ENCODE assay signal across 29 mouse cellular contexts in genomic region chr10:13028215-13028614, GRCm38 (mm10). TPM values are rescaled to one million over a fixed set of nuclear protein-coding genes. Genes with fewer than 3 reads are reported as not detected.
DNase-seq lines count a peak whose midpoint lies in the region; ATAC-seq and TF ChIP-seq lines count a peak whose summit lies in the region.
"Had no signal": no experiment of that assay in that cellular context is flagged by ENCODE, and none has a peak within 500 bp of the region (broad histone marks: within the 10 kb centered on the region; RNA-seq: fewer than 3 reads in every experiment).

No protein-coding gene starts in this region.

- no peaks in the 10 kb centered on the region for H3K4me1 ChIP-seq in embryonic facial prominence, embryonic 14.5 days (ENCODE audit: control insufficient read depth, insufficient read depth, low read length)
- no peaks in the 10 kb centered on the region for H3K4me1 ChIP-seq in embryonic facial prominence, embryonic 10.5 days
- no peaks in the 10 kb centered on the region for H3K4me1 ChIP-seq in lung, postnatal 0 days (ENCODE audit: insufficient read depth, low read depth, low read length)
- H3K4me1 ChIP-seq: embryonic facial prominence, embryonic 12.5 days; forebrain, embryonic 10.5 days; forebrain, embryonic 15.5 days; kidney, embryonic 15.5 days; neural tube, embryonic 13.5 days; stomach, embryonic 15.5 days had no signal

- H3K4me3 ChIP-seq in embryonic facial prominence, embryonic 14.5 days (ENCODE audit: low read depth, low read length): no peak overlapping the region
- H3K4me3 ChIP-seq in embryonic facial prominence, embryonic 10.5 days: no peak overlapping the region
- no peak overlapping the region for H3K4me3 ChIP-seq in lung, postnatal 0 days (ENCODE audit: low read depth, low read length)
- H3K4me3 ChIP-seq: embryonic facial prominence, embryonic 12.5 days; forebrain, embryonic 10.5 days; forebrain, embryonic 15.5 days; gastrocnemius, adult 2 months; kidney, embryonic 15.5 days; neural tube, embryonic 13.5 days; stomach, embryonic 15.5 days had no signal

- H3K27me3 ChIP-seq in embryonic facial prominence, embryonic 14.5 days (replicated peaks; ENCODE audit: control insufficient read depth, insufficient read depth, low read length): no peaks in the 10 kb centered on the region
- H3K27me3 ChIP-seq in embryonic facial prominence, embryonic 10.5 days (replicated peaks; ENCODE audit: low read depth, poor library complexity, severe bottlenecking): no peaks in the 10 kb centered on the region
- no peaks in the 10 kb centered on the region for H3K27me3 ChIP-seq in lung, postnatal 0 days (replicated peaks; ENCODE audit: insufficient read depth, low read length)
- H3K27me3 ChIP-seq: embryonic facial prominence, embryonic 12.5 days; forebrain, embryonic 15.5 days; kidney, embryonic 15.5 days; neural tube, embryonic 13.5 days; stomach, embryonic 15.5 days had no signal

- no peaks in the 10 kb centered on the region for H3K9me3 ChIP-seq in embryonic facial prominence, embryonic 14.5 days (ENCODE audit: control insufficient read depth, low read length)
- H3K9me3 ChIP-seq in embryonic facial prominence, embryonic 10.5 days: no peaks in the 10 kb centered on the region
- no peaks in the 10 kb centered on the region for H3K9me3 ChIP-seq in lung, postnatal 0 days (ENCODE audit: low read length)
- H3K9me3 ChIP-seq: embryonic facial prominence, embryonic 12.5 days; forebrain, embryonic 10.5 days; forebrain, embryonic 15.5 days; kidney, embryonic 15.5 days; neural tube, embryonic 13.5 days; stomach, embryonic 15.5 days had no signal

- no peak for TF ChIP-seq CTCF in lung, postnatal 0 days (IDR thresholded peaks at IDR 0.05)

- H3K9ac ChIP-seq in embryonic facial prominence, embryonic 14.5 days (ENCODE audit: low read depth, low read length): no peak overlapping the region
- no peak overlapping the region for H3K9ac ChIP-seq in lung, postnatal 0 days (replicated peaks; ENCODE audit: low read depth)
- H3K9ac ChIP-seq: embryonic facial prominence, embryonic 12.5 days; forebrain, embryonic 15.5 days; kidney, embryonic 15.5 days; liver, embryonic 14.5 days; neural tube, embryonic 13.5 days; stomach, embryonic 15.5 days had no signal

- no peaks in the 10 kb centered on the region for H3K36me3 ChIP-seq in embryonic facial prominence, embryonic 14.5 days (ENCODE audit: control insufficient read depth, insufficient read depth, low read length)
- H3K36me3 ChIP-seq in embryonic facial prominence, embryonic 10.5 days (replicated peaks): no peaks in the 10 kb centered on the region
- no peaks in the 10 kb centered on the region for H3K36me3 ChIP-seq in lung, postnatal 0 days (ENCODE audit: insufficient read depth, low read length)
- H3K36me3 ChIP-seq: embryonic facial prominence, embryonic 12.5 days; forebrain, embryonic 10.5 days; forebrain, embryonic 15.5 days; kidney, embryonic 15.5 days; neural tube, embryonic 13.5 days; stomach, embryonic 15.5 days had no signal

- WGBS in embryonic facial prominence, embryonic 14.5 days: 89% methylated on average over 1 of the region's 1 CpGs
- 87% methylated on average over 1 of the region's 1 CpGs for WGBS in embryonic facial prominence, embryonic 10.5 days
- WGBS in lung, postnatal 0 days: 83% methylated on average over 1 of the region's 1 CpGs

- H3K4me2 ChIP-seq in embryonic facial prominence, embryonic 14.5 days (ENCODE audit: low read depth, low read length): no peak overlapping the region
- H3K4me2 ChIP-seq in lung, postnatal 0 days (replicated peaks; ENCODE audit: low read depth, low read length): no peak overlapping the region
- H3K4me2 ChIP-seq: embryonic facial prominence, embryonic 12.5 days; forebrain, embryonic 15.5 days; kidney, embryonic 15.5 days; neural tube, embryonic 13.5 days; stomach, embryonic 15.5 days had no signal

- peak; percentile 40 for DNase-seq in embryonic facial prominence, embryonic 14.5 days (ENCODE audit: low spot score)
- no peak for DNase-seq in embryonic facial prominence, embryonic 10.5 days (ENCODE audit: low spot score)
- peak; percentile 20 for DNase-seq in lung, postnatal 0 days (ENCODE audit: low spot score)
- DNase-seq in lung, postnatal 25 days (ENCODE audit: low spot score): no peak
- peak; percentile 54 for DNase-seq in 3T3-L1 (ENCODE audit: low read depth, low spot score)
- DNase-seq in gastrocnemius, adult 18-20 months (ENCODE audit: low spot score): no peak
- DNase-seq: adrenal gland, adult 2 months; adrenal gland, postnatal 36 days; cerebellum, adult 8-10 months; cerebellum, postnatal 25 days; gastrocnemius, adult 2 months; gastrocnemius, postnatal 36 days; heart, postnatal 14 days; kidney, adult 18-20 months; kidney, postnatal 25 days; left cerebral cortex, postnatal 4 days; lung, postnatal 10 days; thymus, postnatal 25 days had no signal

- H3K27ac ChIP-seq in embryonic facial prominence, embryonic 14.5 days (replicated peaks; ENCODE audit: low read depth, low read length): no peak overlapping the region
- H3K27ac ChIP-seq in embryonic facial prominence, embryonic 10.5 days (replicated peaks): no peak overlapping the region
- H3K27ac ChIP-seq in lung, postnatal 0 days (ENCODE audit: low read length): no peak overlapping the region
- H3K27ac ChIP-seq: embryonic facial prominence, embryonic 12.5 days; forebrain, embryonic 10.5 days; forebrain, embryonic 15.5 days; gastrocnemius, adult 2 months; kidney, embryonic 15.5 days; liver, embryonic 14.5 days; neural tube, embryonic 13.5 days; stomach, embryonic 15.5 days had no signal

- no peak for TF ChIP-seq EP300 in lung, postnatal 0 days (IDR thresholded peaks at IDR 0.05)

- no peak for ATAC-seq in embryonic facial prominence, embryonic 14.5 days (ENCODE audit: low read depth)
- ATAC-seq in lung, postnatal 0 days: peak; percentile 40; the same call in 1 of the 2 replicates
- peak; percentile 66 for ATAC-seq in common myeloid progenitor, adult 5-6 weeks (replicated peaks; ENCODE audit: low read depth, poor library complexity, severe bottlenecking)
- no peak for ATAC-seq in activated CD4-positive, CD25-positive, alpha-beta regulatory T cell, adult 4 months
- ATAC-seq: forebrain, embryonic 15.5 days; hindbrain, embryonic 16.5 days had no signal

RNA-seq across cellular contexts. Expression of gene Sf3b5, which starts 23.1 kb away (rescaled TPM):
- 39.8 and 42.7 TPM in 2 replicates for polyA plus RNA-seq in embryonic facial prominence, embryonic 14.5 days (2014; fragmentation: Nextera tagmentation; extraction: Ambion mirVana)
- 44.8 and 47.2 TPM in 2 replicates for polyA plus RNA-seq in embryonic facial prominence, embryonic 10.5 days (2016; fragmentation: Nextera tagmentation; extraction: Ambion mirVana)
- 27.1 TPM in 2 replicates for polyA plus RNA-seq in lung, postnatal 0 days (2015; fragmentation: Nextera tagmentation; extraction: Ambion mirVana)
- 16.9 and 17.4 TPM in 2 replicates for total RNA-seq in common myeloid progenitor, adult 5-6 weeks (2017)
- polyA plus RNA-seq in activated CD4-positive, CD25-positive, alpha-beta regulatory T cell, adult 4 months (2017; shearing (Covaris generic)): 10 to 100 TPM; 33.3 to 37.8 TPM
- total RNA-seq in gastrocnemius, adult 18-20 months (2021): 1 to 10 TPM; 5.2 to 5.7 TPM

RNA-seq across cellular contexts. Expression of gene Plagl1, which starts 32.1 kb away (rescaled TPM):
- 391 and 411 TPM in 2 replicates for polyA plus RNA-seq in embryonic facial prominence, embryonic 14.5 days (2014; fragmentation: Nextera tagmentation; extraction: Ambion mirVana)
- polyA plus RNA-seq in embryonic facial prominence, embryonic 10.5 days (2016; fragmentation: Nextera tagmentation; extraction: Ambion mirVana): 69.6 and 77.8 TPM in 2 replicates
- polyA plus RNA-seq in lung, postnatal 0 days (2015; fragmentation: Nextera tagmentation; extraction: Ambion mirVana): 43.4 and 44.8 TPM in 2 replicates
- total RNA-seq in common myeloid progenitor, adult 5-6 weeks (2017): 0.14 TPM in 1 of 2 replicates, not detected in the other
- 1 to 10 TPM; 1.8 to 2.2 TPM for polyA plus RNA-seq in activated CD4-positive, CD25-positive, alpha-beta regulatory T cell, adult 4 months (2017; shearing (Covaris generic))
- total RNA-seq in gastrocnemius, adult 18-20 months (2021): 1 to 10 TPM in 1 of 2 experiments, under 1 TPM in 1; 0.88 to 1.1 TPM
- total RNA-seq: MEL had no signal

Comparison
In these comparisons a context has a peak if more than half of its experiments do, and no peak if none do; other contexts are left out.
1. DNase-seq: peak in embryonic facial prominence, embryonic 14.5 days (single experiment), lung, postnatal 0 days (single experiment) and 3T3-L1 (single experiment); none in embryonic facial prominence, embryonic 10.5 days (single experiment), lung, postnatal 25 days (single experiment) and gastrocnemius, adult 18-20 months (single experiment).
2. ATAC-seq: peak in lung, postnatal 0 days (single experiment) and common myeloid progenitor, adult 5-6 weeks (single experiment); none in embryonic facial prominence, embryonic 14.5 days (single experiment) and activated CD4-positive, CD25-positive, alpha-beta regulatory T cell, adult 4 months (single experiment).
3. RNA of gene Plagl1, which starts 32.1 kb away (polyA plus RNA-seq): 391 to 411 TPM in embryonic facial prominence, embryonic 14.5 days, 69.6 to 77.8 TPM in embryonic facial prominence, embryonic 10.5 days and 43.4 to 44.8 TPM in lung, postnatal 0 days; 1.8 to 2.2 TPM in activated CD4-positive, CD25-positive, alpha-beta regulatory T cell, adult 4 months; every median in the first group is over 10 times any median in the second.